Mouse (Mus musculus) kidney, postnatal 36 days (tissue): ENCODE measurements at regions not wholly inside any gene's neighbourhood (a gene's known extent, or its start where the extent isn't known, plus 50 kb on each side); places are given as distances from the start of the nearest gene placed in this dataset.

Experiments used
- DNase-seq, 2 experiments: peaks; one replicate each; pipeline ENCODE4 v3.0.0; 2021 to 2022; ENCODE audit warnings: mixed read lengths in 2 of 2

- peak in 1 of 2 experiments; percentile 8 for DNase-seq
These were observed 100.7 kb downstream of the Il13ra2 start for GRCm38 (mm10) chrX:147328289-147328688.

- no peak for DNase-seq
These were observed 102.8 kb downstream of the Il13ra2 start for GRCm38 (mm10) chrX:147326231-147326630.
